8 mouse cellular contexts compared by ENCODE assay signal in the genomic region with DNA sequence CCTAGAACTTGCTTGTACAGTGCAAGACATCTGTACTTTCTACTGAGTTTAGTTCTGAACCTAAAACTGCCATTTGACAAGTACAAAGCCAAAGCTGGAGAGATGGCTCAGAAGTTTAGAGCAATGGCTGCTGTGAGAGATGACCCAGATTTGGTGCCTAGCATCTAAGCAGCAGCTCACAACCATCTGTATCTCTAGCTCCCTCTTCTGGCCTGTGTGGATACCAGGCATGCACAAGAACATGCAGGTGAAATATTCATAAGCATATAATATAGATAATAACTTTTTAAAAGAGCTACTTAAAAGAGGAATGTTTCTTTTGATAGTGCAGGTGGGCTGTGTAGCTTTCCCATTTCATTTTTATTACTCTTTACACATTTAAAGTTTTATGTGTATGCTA. TPM values are rescaled to one million over a fixed set of nuclear protein-coding genes. Genes with fewer than 3 reads are reported as not detected.
DNase-seq lines count a peak whose midpoint lies in the region; ATAC-seq and TF ChIP-seq lines count a peak whose summit lies in the region.
"Had no signal": no experiment of that assay in that cellular context is flagged by ENCODE, and none has a peak within 500 bp of the region (broad histone marks: within the 10 kb centered on the region; RNA-seq: fewer than 3 reads in every experiment).

No protein-coding gene starts in this region.

- no peaks in the 10 kb centered on the region for H3K27me3 ChIP-seq in midbrain, embryonic 14.5 days (ENCODE audit: control insufficient read depth, insufficient read depth, low read length)
- H3K27me3 ChIP-seq in midbrain, embryonic 15.5 days (replicated peaks) = no peaks in the 10 kb centered on the region
- no peaks in the 10 kb centered on the region for H3K27me3 ChIP-seq in small intestine, adult 2 months (ENCODE audit: control insufficient read depth, insufficient read depth, low read length)
- H3K27me3 ChIP-seq: heart, embryonic 15.5 days had no signal

- no peak overlapping the region for H3K4me2 ChIP-seq in midbrain, embryonic 14.5 days (ENCODE audit: low read length)
- H3K4me2 ChIP-seq in midbrain, embryonic 15.5 days = no peak overlapping the region
- H3K4me2 ChIP-seq: heart, embryonic 15.5 days had no signal

- H3K36me3 ChIP-seq in midbrain, embryonic 14.5 days (ENCODE audit: control insufficient read depth, insufficient read depth, low read length) = no peaks in the 10 kb centered on the region
- no peaks in the 10 kb centered on the region for H3K36me3 ChIP-seq in midbrain, embryonic 15.5 days (replicated peaks)
- no peaks in the 10 kb centered on the region for H3K36me3 ChIP-seq in small intestine, adult 2 months (ENCODE audit: control insufficient read depth, insufficient read depth, low read length)
- H3K36me3 ChIP-seq: heart, embryonic 15.5 days had no signal

- H3K27ac ChIP-seq in midbrain, embryonic 14.5 days (replicated peaks; ENCODE audit: low read depth, low read length) = no peak overlapping the region
- H3K27ac ChIP-seq in midbrain, embryonic 15.5 days = no peak overlapping the region
- H3K27ac ChIP-seq in small intestine, adult 2 months (ENCODE audit: insufficient read depth, low read depth, low read length) = no peak overlapping the region
- H3K27ac ChIP-seq: heart, embryonic 15.5 days had no signal

- peak; percentile 47; the same call in 1 of the 2 replicates for TF ChIP-seq CTCF in small intestine, adult 2 months (IDR thresholded peaks at IDR 0.05; ENCODE audit: extremely low read depth, insufficient read length, insufficient replicate concordance, low read depth, low read length)

- intact Hi-C loops in left cerebral cortex, postnatal 4 days (cut with DNase I) = loop anchor here (10.0 kb wide), 1 partner anchor 136 kb away; no protein-coding TSS in a partner anchor

- no peaks in the 10 kb centered on the region for H3K4me1 ChIP-seq in midbrain, embryonic 14.5 days (ENCODE audit: control insufficient read depth, insufficient read depth, low read length)
- H3K4me1 ChIP-seq in midbrain, embryonic 15.5 days = no peaks in the 10 kb centered on the region
- H3K4me1 ChIP-seq in small intestine, adult 2 months (ENCODE audit: control insufficient read depth, insufficient read depth, insufficient read length, low read length) = no peaks in the 10 kb centered on the region
- H3K4me1 ChIP-seq: heart, embryonic 15.5 days had no signal

- no peak for ATAC-seq in midbrain, embryonic 14.5 days (ENCODE audit: low FRiP score, low TSS enrichment)
- no peak for ATAC-seq in midbrain, embryonic 15.5 days (replicated peaks)

- peak; percentile 59 for DNase-seq in midbrain, embryonic 14.5 days
- peak; percentile 43 for DNase-seq in R1 (ENCODE audit: low read depth, low spot score)
- peak; percentile 54 to 73 for DNase-seq in cerebellum, postnatal 10 days
- DNase-seq in hindlimb bud, embryonic 11.5 days (ENCODE audit: extremely low spot score, low read depth, low spot score) = peak; percentile 20
- DNase-seq in left cerebral cortex, postnatal 4 days = peak; percentile 29

- no peaks in the 10 kb centered on the region for H3K9me3 ChIP-seq in midbrain, embryonic 14.5 days (ENCODE audit: control insufficient read depth, low read length)
- H3K9me3 ChIP-seq in midbrain, embryonic 15.5 days = no peaks in the 10 kb centered on the region
- H3K9me3 ChIP-seq: heart, embryonic 15.5 days had no signal

- no peak overlapping the region for H3K9ac ChIP-seq in midbrain, embryonic 14.5 days (replicated peaks; ENCODE audit: low read length)
- no peak overlapping the region for H3K9ac ChIP-seq in midbrain, embryonic 15.5 days
- H3K9ac ChIP-seq: heart, embryonic 15.5 days had no signal

- TF ChIP-seq POLR2A in small intestine, adult 2 months (IDR thresholded peaks at IDR 0.05; ENCODE audit: low read depth, low read length) = no peak

- no peak overlapping the region for H3K4me3 ChIP-seq in midbrain, embryonic 14.5 days (replicated peaks; ENCODE audit: low read depth, low read length)
- no peak overlapping the region for H3K4me3 ChIP-seq in midbrain, embryonic 15.5 days
- H3K4me3 ChIP-seq in small intestine, adult 2 months (ENCODE audit: low read depth, low read length) = no peak overlapping the region
- H3K4me3 ChIP-seq: heart, embryonic 15.5 days had no signal

RNA-seq across cellular contexts. Expression of a gene that starts 15.0 kb away (rescaled TPM):
- not detected in 2 replicates for polyA plus RNA-seq in midbrain, embryonic 14.5 days (2014; fragmentation: Nextera tagmentation; extraction: Ambion mirVana)
- polyA plus RNA-seq in midbrain, embryonic 15.5 days (2015; fragmentation: Nextera tagmentation; extraction: Ambion mirVana) = not detected in 2 replicates
- not detected for total RNA-seq in left cerebral cortex, postnatal 4 days (2021)
- not detected in 2 replicates for polyA plus RNA-seq in small intestine, adult 2 months (2012; rRNA removed)
- polyA plus RNA-seq: heart, embryonic 15.5 days had no signal

RNA-seq across cellular contexts. Expression of a gene that starts 37.7 kb away (rescaled TPM):
- not detected in 2 replicates for polyA plus RNA-seq in midbrain, embryonic 14.5 days (2014; fragmentation: Nextera tagmentation; extraction: Ambion mirVana)
- polyA plus RNA-seq in midbrain, embryonic 15.5 days (2015; fragmentation: Nextera tagmentation; extraction: Ambion mirVana) = not detected in 2 replicates
- not detected for total RNA-seq in left cerebral cortex, postnatal 4 days (2021)
- not detected in 2 replicates for polyA plus RNA-seq in small intestine, adult 2 months (2012; rRNA removed)
- polyA plus RNA-seq: heart, embryonic 15.5 days had no signal

RNA-seq across cellular contexts. Expression of a gene that starts 42.0 kb away (rescaled TPM):
- polyA plus RNA-seq in midbrain, embryonic 14.5 days (2014; fragmentation: Nextera tagmentation; extraction: Ambion mirVana) = not detected in 2 replicates
- not detected in 2 replicates for polyA plus RNA-seq in midbrain, embryonic 15.5 days (2015; fragmentation: Nextera tagmentation; extraction: Ambion mirVana)
- total RNA-seq in left cerebral cortex, postnatal 4 days (2021) = not detected
- not detected in 2 replicates for polyA plus RNA-seq in small intestine, adult 2 months (2012; rRNA removed)
- polyA plus RNA-seq: heart, embryonic 15.5 days had no signal
